Mouse (Mus musculus): Measurements from ENCODE around the gene Sec24a. TPM values are rescaled to one million over a fixed set of nuclear protein-coding genes. Genes with fewer than 3 reads are reported as not detected.
"Not testable (repeated sequence)": the region's sequence is repeated elsewhere in the genome, so short reads cannot be mapped to it uniquely, and the experiment has no call there.

Sec24a gene
- polyA plus RNA-seq, 1 experiment: 12.6 TPM

GRCm38 (mm10) chr11:51746096-51746495 is 17.3 kb downstream of the Sec24a start:
- TF ChIP-seq CTCF (IDR thresholded peaks at IDR 0.05; ENCODE audit: low read depth, low read length) (no peak), POLR2A (IDR thresholded peaks at IDR 0.05; ENCODE audit: borderline replicate concordance, low read depth, low read length) (no peak)
- Histone ChIP-seq H3K27ac (ENCODE audit: insufficient read depth, low read depth, low read length) (no peak overlapping the region), H3K4me3 (ENCODE audit: insufficient read depth, low read length) (no peak overlapping the region), H3K4me1 (ENCODE audit: control insufficient read depth, insufficient read depth, low read length) (0 out of 2 replicates have a peak, but pooled peaks cover 3% of the 10 kb centered on the region)

- TF ChIP-seq POLR2A (IDR thresholded peaks at IDR 0.05; ENCODE audit: borderline replicate concordance, low read depth, low read length) (no peak), CTCF (IDR thresholded peaks at IDR 0.05; ENCODE audit: low read depth, low read length) (no peak)
- Histone ChIP-seq H3K27ac (ENCODE audit: insufficient read depth, low read depth, low read length) (no peak overlapping the region), H3K4me3 (ENCODE audit: insufficient read depth, low read length) (no peak overlapping the region), H3K4me1 (ENCODE audit: control insufficient read depth, insufficient read depth, low read length) (0 out of 2 replicates have a peak, but pooled peaks cover 3% of the 10 kb centered on the region)
Observed at GRCm38 (mm10) chr11:51740701-51741100, 22.7 kb downstream of the Sec24a start.

GRCm38 (mm10) chr11:51738651-51739403 is 24.6 kb downstream of the Sec24a start:
- TF ChIP-seq POLR2A (IDR thresholded peaks at IDR 0.05; ENCODE audit: borderline replicate concordance, low read depth, low read length) (no peak), CTCF (IDR thresholded peaks at IDR 0.05; ENCODE audit: low read depth, low read length) (no peak)
- peaks cover 3% of the 10 kb centered on the region; the same call in 1 of the 2 replicates for H3K4me1 ChIP-seq (ENCODE audit: control insufficient read depth, insufficient read depth, low read length)
- no peak overlapping the region for H3K4me3 ChIP-seq (ENCODE audit: insufficient read depth, low read length)
- H3K27ac ChIP-seq (ENCODE audit: insufficient read depth, low read depth, low read length): no peak overlapping the region

GRCm38 (mm10) chr11:51734218-51734617 is 29.2 kb downstream of the Sec24a start:
- not testable (repeated sequence) for H3K4me1 ChIP-seq (ENCODE audit: control insufficient read depth, insufficient read depth, low read length); H3K4me3 ChIP-seq (ENCODE audit: insufficient read depth, low read length); H3K27ac ChIP-seq (ENCODE audit: insufficient read depth, low read depth, low read length)

GRCm38 (mm10) chr11:51732883-51733282 is 30.6 kb downstream of the Sec24a start:
- H3K4me1 ChIP-seq (ENCODE audit: control insufficient read depth, insufficient read depth, low read length): no peaks in the 10 kb centered on the region; the same call in 1 of the 2 replicates
- TF ChIP-seq POLR2A (IDR thresholded peaks at IDR 0.05; ENCODE audit: borderline replicate concordance, low read depth, low read length): no peak
- TF ChIP-seq CTCF (IDR thresholded peaks at IDR 0.05; ENCODE audit: low read depth, low read length): no peak
- H3K27ac ChIP-seq (ENCODE audit: insufficient read depth, low read depth, low read length): no peak overlapping the region
- no peak overlapping the region for H3K4me3 ChIP-seq (ENCODE audit: insufficient read depth, low read length)

GRCm38 (mm10) chr11:51721066-51721465 is 42.4 kb downstream of the Sec24a start:
- TF ChIP-seq POLR2A (IDR thresholded peaks at IDR 0.05; ENCODE audit: borderline replicate concordance, low read depth, low read length) (no peak), CTCF (IDR thresholded peaks at IDR 0.05; ENCODE audit: low read depth, low read length) (no peak)
- Histone ChIP-seq H3K4me3 (ENCODE audit: insufficient read depth, low read length) (no peak overlapping the region), H3K27ac (ENCODE audit: insufficient read depth, low read depth, low read length) (no peak overlapping the region), H3K4me1 (ENCODE audit: control insufficient read depth, insufficient read depth, low read length) (no peaks in the 10 kb centered on the region)

GRCm38 (mm10) chr11:51707080-51707479 is 56.4 kb downstream of the Sec24a start:
- H3K4me1 ChIP-seq (ENCODE audit: control insufficient read depth, insufficient read depth, low read length): peaks cover 4% of the 10 kb centered on the region; the same call in 1 of the 2 replicates
- H3K27ac ChIP-seq (ENCODE audit: insufficient read depth, low read depth, low read length): no peak overlapping the region
- H3K4me3 ChIP-seq (ENCODE audit: insufficient read depth, low read length): no peak overlapping the region
- TF ChIP-seq POLR2A (IDR thresholded peaks at IDR 0.05; ENCODE audit: borderline replicate concordance, low read depth, low read length): no peak
- TF ChIP-seq CTCF (IDR thresholded peaks at IDR 0.05; ENCODE audit: low read depth, low read length): no peak

- no peak for TF ChIP-seq POLR2A (IDR thresholded peaks at IDR 0.05; ENCODE audit: borderline replicate concordance, low read depth, low read length)
- TF ChIP-seq CTCF (IDR thresholded peaks at IDR 0.05; ENCODE audit: low read depth, low read length): no peak
- Histone ChIP-seq H3K27ac (ENCODE audit: insufficient read depth, low read depth, low read length) (no peak overlapping the region), H3K4me1 (ENCODE audit: control insufficient read depth, insufficient read depth, low read length) (peaks cover 4% of the 10 kb centered on the region; the same call in 1 of the 2 replicates), H3K4me3 (ENCODE audit: insufficient read depth, low read length) (no peak overlapping the region)
Observed at GRCm38 (mm10) chr11:51706451-51706850, 57.0 kb downstream of the Sec24a start.

GRCm38 (mm10) chr11:51703379-51703998 is 59.9 kb downstream of the Sec24a start:
- no peak overlapping the region for H3K27ac ChIP-seq (ENCODE audit: insufficient read depth, low read depth, low read length)
- TF ChIP-seq POLR2A (IDR thresholded peaks at IDR 0.05; ENCODE audit: borderline replicate concordance, low read depth, low read length) (no peak), CTCF (IDR thresholded peaks at IDR 0.05; ENCODE audit: low read depth, low read length) (peak; percentile 54)
- H3K4me1 ChIP-seq (ENCODE audit: control insufficient read depth, insufficient read depth, low read length): peaks cover 4% of the 10 kb centered on the region; the same call in 1 of the 2 replicates
- H3K4me3 ChIP-seq (ENCODE audit: insufficient read depth, low read length): no peak overlapping the region

GRCm38 (mm10) chr11:51702831-51703230 is 60.6 kb downstream of the Sec24a start:
- no peak for TF ChIP-seq CTCF (IDR thresholded peaks at IDR 0.05; ENCODE audit: low read depth, low read length)
- no peak for TF ChIP-seq POLR2A (IDR thresholded peaks at IDR 0.05; ENCODE audit: borderline replicate concordance, low read depth, low read length)
- Histone ChIP-seq H3K27ac (ENCODE audit: insufficient read depth, low read depth, low read length) (no peak overlapping the region), H3K4me3 (ENCODE audit: insufficient read depth, low read length) (no peak overlapping the region), H3K4me1 (ENCODE audit: control insufficient read depth, insufficient read depth, low read length) (peaks cover 4% of the 10 kb centered on the region; the same call in 1 of the 2 replicates)
